Mouse (Mus musculus) bone marrow, adult 2 months (tissue): ENCODE results near the gene Igf2bp1.

Experiments
- CTCF ChIP-seq: fragments of 200-500 bp; IDR thresholded peaks from 2 replicates; pipeline ENCODE4 v1.5.1; 2011; ENCODE audit warnings: low read length, control low read depth; ENCODE audit not compliant: control insufficient read depth, insufficient read depth
- POLR2A ChIP-seq: fragments of 200-500 bp; IDR thresholded peaks from 2 replicates; pipeline ENCODE4 v1.6.1; 2011; ENCODE audit warnings: low read depth, mild to moderate bottlenecking, control low read depth, low read length, borderline replicate concordance; ENCODE audit not compliant: control insufficient read depth

DNA sequence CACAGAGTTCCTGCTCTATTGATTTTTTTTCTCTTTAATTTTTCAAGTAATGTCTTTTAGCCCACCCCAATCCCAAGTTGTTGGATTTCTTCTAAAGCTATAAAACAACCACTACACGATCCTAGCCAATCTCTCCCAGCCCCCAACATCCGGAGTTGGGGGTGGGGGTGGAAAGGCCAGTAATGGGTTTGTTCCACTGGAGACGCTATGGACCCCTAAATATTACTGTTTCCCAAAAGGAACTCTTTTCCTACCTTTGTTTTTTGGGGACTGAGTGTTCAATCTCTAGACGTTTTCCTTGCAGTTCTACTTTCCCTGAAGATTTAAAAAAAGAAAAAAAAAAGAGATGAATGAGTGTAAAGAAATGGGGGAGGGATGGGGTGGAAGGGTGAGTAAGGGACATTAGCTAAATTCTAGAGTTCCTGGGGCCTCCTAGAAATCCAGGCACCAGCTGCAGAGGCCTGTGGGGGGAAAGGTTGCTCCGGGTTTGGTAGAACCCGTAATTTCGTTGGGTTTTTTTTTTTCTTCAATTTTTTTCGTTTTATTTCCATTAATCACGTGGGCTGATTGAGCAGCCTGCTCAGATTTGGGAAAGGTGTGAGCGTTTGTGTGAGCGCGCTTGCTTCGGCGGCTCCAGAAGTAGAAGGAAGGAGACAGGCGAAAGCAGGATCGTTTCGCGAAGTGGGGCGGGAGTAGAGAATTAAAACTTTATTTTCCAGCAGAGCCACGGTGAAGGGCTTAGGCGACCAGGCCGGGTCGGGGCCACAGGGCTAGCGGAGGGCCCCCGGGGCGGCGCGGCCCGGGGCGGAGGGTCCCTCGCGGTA, 1.6 kb downstream of the Igf2bp1 start:
- no peak for TF ChIP-seq POLR2A
- no peak for TF ChIP-seq CTCF
